Mouse (Mus musculus) Patski (cell line): ENCODE results near the gene Entpd8. TPM values are rescaled to one million over a fixed set of nuclear protein-coding genes. Genes with fewer than 3 reads are reported as not detected.

ENCODE experiments used
- ATAC-seq: fragments of 100-300 bp; one replicate; pipeline ENCODE4 v1.8.0; 2021
- CTCF ChIA-PET: fragments of 350-600 bp; sonication (Branson Sonifier 250); formaldehyde crosslinking; loops from one replicate; lab custom pipeline; 2022; ENCODE audit warnings: inconsistent platforms; lab: Charles Lee
- POLR2A ChIA-PET: fragments of 350-600 bp; sonication (Branson Sonifier 250); formaldehyde crosslinking; loops from one replicate; lab custom pipeline; 2022; ENCODE audit warnings: antibody characterized with exemption, inconsistent platforms; lab: Charles Lee
- DNase-seq: peaks from one replicate; pipeline ENCODE4 v3.0.0-alpha.2; 2011; ENCODE audit warnings: low read depth, low spot score
- H3K27me3 ChIP-seq: fragments of 371-371 bp; one replicate; pipeline ENCODE4 v1.5.1; 2021
- CTCF ChIP-seq: fragments of 100-300 bp; IDR thresholded peaks from one replicate; pipeline ENCODE4 v1.5.1; 2021
- in situ Hi-C: fragments of 300-500 bp; cut with MboI; formaldehyde crosslinking; loops from 3 replicates; pipeline ENCODE4 v1.11.1; 2018; ENCODE audit warnings: low pct_unique_long_range_greater_than_20kb, mixed read lengths
- polyA plus RNA-seq: library from polyadenylated mRNA; unstranded; gene quantifications from one replicate; pipeline ENCODE4 v1.2.3, GENCODE M21; 2021

Gene Entpd8
- polyA plus RNA-seq, 1 experiment from 2014 or later, result not detected

- in situ Hi-C loops, result no loop called here
- CTCF ChIA-PET, result no interaction called here
- ATAC-seq (no peak), DNase-seq (no peak)
- POLR2A ChIA-PET, result no interaction called here
- TF ChIP-seq CTCF, result no peak
- H3K27me3 ChIP-seq, result peaks cover 23% of the 10 kb centered on the region
Observed at GRCm38 (mm10) chr2:25094785-25095108, 14.6 kb downstream of the Entpd8 start.

GRCm38 (mm10) chr2:25095109-25095850 is 15.2 kb downstream of the Entpd8 start, which contains the start of gene Noxa1:
Noxa1 (minus strand) TSS chr2:25095149.
- CTCF ChIA-PET, result interaction anchor here (1.1 kb wide), 1 partner anchor 8 kb away, joined by 4 read pairs; no protein-coding TSS in a partner anchor
- no peak for DNase-seq
- no peak for TF ChIP-seq CTCF
- ATAC-seq, result no peak
- POLR2A ChIA-PET, result no interaction called here
- in situ Hi-C loops, result no loop called here
- peaks cover 23% of the 10 kb centered on the region for H3K27me3 ChIP-seq

- TF ChIP-seq CTCF, result no peak
- CTCF ChIA-PET, result no interaction called here
- H3K27me3 ChIP-seq, result peaks cover 20% of the 10 kb centered on the region
- in situ Hi-C loops, result no loop called here
- ATAC-seq, result no peak
- POLR2A ChIA-PET, result no interaction called here
- DNase-seq, result no peak
Observed at GRCm38 (mm10) chr2:25098005-25098615, 18.0 kb downstream of the Entpd8 start.

GRCm38 (mm10) chr2:25098956-25099355 is 18.9 kb downstream of the Entpd8 start:
- ATAC-seq (no peak), DNase-seq (no peak)
- peak; percentile 70 for TF ChIP-seq CTCF
- ChIA-PET CTCF (interaction anchor here (1.1 kb wide), 1 partner anchor 57 kb away, joined by 4 read pairs; no protein-coding TSS in a partner anchor), POLR2A (no interaction called here)
- H3K27me3 ChIP-seq, result peaks cover 16% of the 10 kb centered on the region
- in situ Hi-C loops, result no loop called here

GRCm38 (mm10) chr2:25099703-25100102 is 19.6 kb downstream of the Entpd8 start:
- H3K27me3 ChIP-seq, result peaks cover 12% of the 10 kb centered on the region
- POLR2A ChIA-PET, result no interaction called here
- ATAC-seq (no peak), DNase-seq (no peak)
- CTCF ChIA-PET, result interaction anchor here (1.0 to 1.1 kb wide), 2 partner anchors 9 to 56 kb away, joined by 3 to 4 read pairs; no protein-coding TSS in a partner anchor
- no peak for TF ChIP-seq CTCF
- in situ Hi-C loops, result no loop called here

- H3K27me3 ChIP-seq, result peaks cover 12% of the 10 kb centered on the region
- no peak for ATAC-seq
- POLR2A ChIA-PET, result no interaction called here
- TF ChIP-seq CTCF, result no peak
- CTCF ChIA-PET, result no interaction called here
- in situ Hi-C loops, result no loop called here
- DNase-seq, result no peak
Observed at GRCm38 (mm10) chr2:25104122-25104521, 24.0 kb downstream of the Entpd8 start.

- in situ Hi-C loops, result no loop called here
- POLR2A ChIA-PET, result no interaction called here
- CTCF ChIA-PET, result no interaction called here
- DNase-seq (no peak), ATAC-seq (no peak)
- TF ChIP-seq CTCF, result no peak
- peaks cover 12% of the 10 kb centered on the region for H3K27me3 ChIP-seq
Observed at GRCm38 (mm10) chr2:25106045-25106444, 25.9 kb downstream of the Entpd8 start.

- H3K27me3 ChIP-seq, result peaks cover 6% of the 10 kb centered on the region
- CTCF ChIA-PET, result no interaction called here
- DNase-seq, result no peak
- ATAC-seq, result no peak
- in situ Hi-C loops, result no loop called here
- POLR2A ChIA-PET, result interaction anchor here (0.6 kb wide), 1 partner anchor 12 kb away, joined by 5 read pairs; no protein-coding TSS in a partner anchor
- TF ChIP-seq CTCF, result no peak
Observed at GRCm38 (mm10) chr2:25109487-25109886, 29.4 kb downstream of the Entpd8 start.

- TF ChIP-seq CTCF, result no peak
- ChIA-PET CTCF (interaction anchor here (0.7 to 1.5 kb wide), 2 partner anchors 8 to 9 kb away, joined by 3 to 5 read pairs; no protein-coding TSS in a partner anchor), POLR2A (no interaction called here)
- no peaks in the 10 kb centered on the region for H3K27me3 ChIP-seq
- DNase-seq (no peak), ATAC-seq (no peak)
- in situ Hi-C loops, result no loop called here
Observed at GRCm38 (mm10) chr2:25110505-25111183, 30.5 kb downstream of the Entpd8 start.

GRCm38 (mm10) chr2:25111184-25111791 is 31.2 kb downstream of the Entpd8 start:
- no peak for DNase-seq
- TF ChIP-seq CTCF, result no peak
- CTCF ChIA-PET, result interaction anchor here (1.0 to 1.5 kb wide), 2 partner anchors 9 to 10 kb away, joined by 4 to 5 read pairs; no protein-coding TSS in a partner anchor
- ATAC-seq, result peak; percentile 64
- POLR2A ChIA-PET, result no interaction called here
- in situ Hi-C loops, result no loop called here
- H3K27me3 ChIP-seq, result no peaks in the 10 kb centered on the region
